Mouse (Mus musculus): Measurements from ENCODE around the gene Lrrc34.

Gene Lrrc34

GRCm38 (mm10) chr3:30600717-30601116 is 47.0 kb downstream of the Lrrc34 start:
- DNase-seq (ENCODE audit: inconsistent age in 2 of 2, low spot score in 1 of 2): peak; percentile 57 to 87

GRCm38 (mm10) chr3:30599711-30600545 is 47.7 kb downstream of the Lrrc34 start, which contains the start of gene Actrt3:
TSS of gene Actrt3 (minus strand) at chr3:30599939.
- peak; percentile 46 to 70 for DNase-seq (ENCODE audit: inconsistent age in 2 of 2, low spot score in 1 of 2)

- DNase-seq (ENCODE audit: inconsistent age in 2 of 2, low spot score in 1 of 2): no peak
Measured at GRCm38 (mm10) chr3:30597271-30597670, 50.4 kb downstream of the Lrrc34 start.

- peak; percentile 49 to 76 for DNase-seq (ENCODE audit: inconsistent age in 2 of 2, low spot score in 1 of 2)
Measured at GRCm38 (mm10) chr3:30595111-30595832, 52.4 kb downstream of the Lrrc34 start.

- DNase-seq (ENCODE audit: inconsistent age in 2 of 2, low spot score in 1 of 2): no peak
Measured at GRCm38 (mm10) chr3:30593719-30594485, 53.8 kb downstream of the Lrrc34 start.

- peak in 1 of 2 experiments; percentile 80 for DNase-seq (ENCODE audit: inconsistent age in 2 of 2, low spot score in 1 of 2)
Measured at GRCm38 (mm10) chr3:30592418-30592853, 55.2 kb downstream of the Lrrc34 start.

GRCm38 (mm10) chr3:30588865-30589264 is 58.8 kb downstream of the Lrrc34 start:
- no peak for DNase-seq (ENCODE audit: inconsistent age in 2 of 2, low spot score in 1 of 2)

All from adrenal gland, adult (tissue).